Mouse (Mus musculus): ENCODE data around the gene Nup188. TPM values are rescaled to one million over a fixed set of nuclear protein-coding genes. Genes with fewer than 3 reads are reported as not detected.

Gene Nup188
- 4.0 TPM for polyA plus RNA-seq (2015; fragmentation: Illumina TruSeq; extraction: RNeasy Lipid Tissue Mini Kit (QIAGEN cat#74804); ENCODE audit: insufficient read depth, low read depth, low replicate concordance)

GRCm38 (mm10) chr2:30286192-30287026, at the start of gene Nup188, which contains the start of gene Dolk:
Nup188 (plus strand) TSS chr2:30286397.
Dolk (minus strand) TSS chr2:30286334.

GRCm38 (mm10) chr2:30237199-30237880, 48.9 kb upstream of the Nup188 start, which contains the start of gene Lrrc8a:
Lrrc8a (plus strand) TSS chr2:30237715.

GRCm38 (mm10) chr2:30240267-30240666, 45.9 kb upstream of the Nup188 start, which contains the start of gene Gm28035:
Gm28035 (plus strand) TSS chr2:30240567.

GRCm38 (mm10) chr2:30265767-30266253, 20.4 kb upstream of the Nup188 start, which contains the start of gene Phyhd1:
Phyhd1 (plus strand) TSS chr2:30266203.

GRCm38 (mm10) chr2:30280743-30281142, 5.5 kb upstream of the Nup188 start, which contains the start of gene Gm28038:
Gm28038 (plus strand) TSS chr2:30281043.

GRCm38 (mm10) chr2:30358533-30359531, 72.6 kb downstream of the Nup188 start, which contains the start of gene Sh3glb2:
Sh3glb2 (minus strand) TSS chr2:30359337.

GRCm38 (mm10) chr2:30363773-30364650, 77.8 kb downstream of the Nup188 start, which contains the start of gene Miga2:
Miga2 (plus strand) TSS chr2:30364233.

GRCm38 (mm10) chr2:30392114-30392576, 105.9 kb downstream of the Nup188 start, which contains the start of gene Dolpp1:
Dolpp1 (plus strand) TSS chr2:30392254.

Other genes starting within 250 kb of the Nup188 start
- gene Wdr34, start 237.5 kb upstream of the Nup188 start, polyA plus RNA-seq (2015; fragmentation: Illumina TruSeq; extraction: RNeasy Lipid Tissue Mini Kit (QIAGEN cat#74804); ENCODE audit: insufficient read depth, low read depth, low replicate concordance), result 7.2 TPM
- 25.1 TPM for gene Set, start 229.0 kb upstream of the Nup188 start, polyA plus RNA-seq (2015; fragmentation: Illumina TruSeq; extraction: RNeasy Lipid Tissue Mini Kit (QIAGEN cat#74804); ENCODE audit: insufficient read depth, low read depth, low replicate concordance)
- 7.9 TPM for gene Pkn3, start 208.7 kb upstream of the Nup188 start, polyA plus RNA-seq (2015; fragmentation: Illumina TruSeq; extraction: RNeasy Lipid Tissue Mini Kit (QIAGEN cat#74804); ENCODE audit: insufficient read depth, low read depth, low replicate concordance)
- gene Zdhhc12, start 192.7 kb upstream of the Nup188 start, polyA plus RNA-seq (2015; fragmentation: Illumina TruSeq; extraction: RNeasy Lipid Tissue Mini Kit (QIAGEN cat#74804); ENCODE audit: insufficient read depth, low read depth, low replicate concordance), result 7.0 TPM
- gene Zer1, start 161.8 kb upstream of the Nup188 start, polyA plus RNA-seq (2015; fragmentation: Illumina TruSeq; extraction: RNeasy Lipid Tissue Mini Kit (QIAGEN cat#74804); ENCODE audit: insufficient read depth, low read depth, low replicate concordance), result 8.3 TPM
- 8.6 TPM for gene Tbc1d13, start 152.7 kb upstream of the Nup188 start, polyA plus RNA-seq (2015; fragmentation: Illumina TruSeq; extraction: RNeasy Lipid Tissue Mini Kit (QIAGEN cat#74804); ENCODE audit: insufficient read depth, low read depth, low replicate concordance)
- gene Endog, start 114.9 kb upstream of the Nup188 start, polyA plus RNA-seq (2015; fragmentation: Illumina TruSeq; extraction: RNeasy Lipid Tissue Mini Kit (QIAGEN cat#74804); ENCODE audit: insufficient read depth, low read depth, low replicate concordance), result 8.6 TPM
- gene Spout1, start 107.9 kb upstream of the Nup188 start, polyA plus RNA-seq (2015; fragmentation: Illumina TruSeq; extraction: RNeasy Lipid Tissue Mini Kit (QIAGEN cat#74804); ENCODE audit: insufficient read depth, low read depth, low replicate concordance), result 6.3 TPM
- gene Kyat1, start 80.5 kb upstream of the Nup188 start, polyA plus RNA-seq (2015; fragmentation: Illumina TruSeq; extraction: RNeasy Lipid Tissue Mini Kit (QIAGEN cat#74804); ENCODE audit: insufficient read depth, low read depth, low replicate concordance), result 12.2 TPM
- gene Lrrc8a, start 48.7 kb upstream of the Nup188 start, polyA plus RNA-seq (2015; fragmentation: Illumina TruSeq; extraction: RNeasy Lipid Tissue Mini Kit (QIAGEN cat#74804); ENCODE audit: insufficient read depth, low read depth, low replicate concordance), result 7.2 TPM
- gene Gm28035, start 45.8 kb upstream of the Nup188 start, polyA plus RNA-seq (2015; fragmentation: Illumina TruSeq; extraction: RNeasy Lipid Tissue Mini Kit (QIAGEN cat#74804); ENCODE audit: insufficient read depth, low read depth, low replicate concordance), result 0.46 TPM
- gene Phyhd1, start 20.2 kb upstream of the Nup188 start, polyA plus RNA-seq (2015; fragmentation: Illumina TruSeq; extraction: RNeasy Lipid Tissue Mini Kit (QIAGEN cat#74804); ENCODE audit: insufficient read depth, low read depth, low replicate concordance), result 10.5 TPM
- gene Gm28038, start 5.4 kb upstream of the Nup188 start, polyA plus RNA-seq (2015; fragmentation: Illumina TruSeq; extraction: RNeasy Lipid Tissue Mini Kit (QIAGEN cat#74804); ENCODE audit: insufficient read depth, low read depth, low replicate concordance), result not detected
- gene Dolk, start 63 bp upstream of the Nup188 start, polyA plus RNA-seq (2015; fragmentation: Illumina TruSeq; extraction: RNeasy Lipid Tissue Mini Kit (QIAGEN cat#74804); ENCODE audit: insufficient read depth, low read depth, low replicate concordance), result 2.7 TPM
- 71.9 TPM for gene Sh3glb2, start 72.9 kb downstream of the Nup188 start, polyA plus RNA-seq (2015; fragmentation: Illumina TruSeq; extraction: RNeasy Lipid Tissue Mini Kit (QIAGEN cat#74804); ENCODE audit: insufficient read depth, low read depth, low replicate concordance)
- 3.9 TPM for gene Miga2, start 77.8 kb downstream of the Nup188 start, polyA plus RNA-seq (2015; fragmentation: Illumina TruSeq; extraction: RNeasy Lipid Tissue Mini Kit (QIAGEN cat#74804); ENCODE audit: insufficient read depth, low read depth, low replicate concordance)
- gene Dolpp1, start 105.9 kb downstream of the Nup188 start, polyA plus RNA-seq (2015; fragmentation: Illumina TruSeq; extraction: RNeasy Lipid Tissue Mini Kit (QIAGEN cat#74804); ENCODE audit: insufficient read depth, low read depth, low replicate concordance), result 4.6 TPM
- 12.1 TPM for gene Crat, start 129.4 kb downstream of the Nup188 start, polyA plus RNA-seq (2015; fragmentation: Illumina TruSeq; extraction: RNeasy Lipid Tissue Mini Kit (QIAGEN cat#74804); ENCODE audit: insufficient read depth, low read depth, low replicate concordance)
- gene Ptpa, start 129.6 kb downstream of the Nup188 start, polyA plus RNA-seq (2015; fragmentation: Illumina TruSeq; extraction: RNeasy Lipid Tissue Mini Kit (QIAGEN cat#74804); ENCODE audit: insufficient read depth, low read depth, low replicate concordance), result 27.1 TPM
- 1.6 TPM for gene Ier5l, start 187.8 kb downstream of the Nup188 start, polyA plus RNA-seq (2015; fragmentation: Illumina TruSeq; extraction: RNeasy Lipid Tissue Mini Kit (QIAGEN cat#74804); ENCODE audit: insufficient read depth, low read depth, low replicate concordance)

Data from pancreas, adult 10 weeks (tissue).